In the genomic region with DNA sequence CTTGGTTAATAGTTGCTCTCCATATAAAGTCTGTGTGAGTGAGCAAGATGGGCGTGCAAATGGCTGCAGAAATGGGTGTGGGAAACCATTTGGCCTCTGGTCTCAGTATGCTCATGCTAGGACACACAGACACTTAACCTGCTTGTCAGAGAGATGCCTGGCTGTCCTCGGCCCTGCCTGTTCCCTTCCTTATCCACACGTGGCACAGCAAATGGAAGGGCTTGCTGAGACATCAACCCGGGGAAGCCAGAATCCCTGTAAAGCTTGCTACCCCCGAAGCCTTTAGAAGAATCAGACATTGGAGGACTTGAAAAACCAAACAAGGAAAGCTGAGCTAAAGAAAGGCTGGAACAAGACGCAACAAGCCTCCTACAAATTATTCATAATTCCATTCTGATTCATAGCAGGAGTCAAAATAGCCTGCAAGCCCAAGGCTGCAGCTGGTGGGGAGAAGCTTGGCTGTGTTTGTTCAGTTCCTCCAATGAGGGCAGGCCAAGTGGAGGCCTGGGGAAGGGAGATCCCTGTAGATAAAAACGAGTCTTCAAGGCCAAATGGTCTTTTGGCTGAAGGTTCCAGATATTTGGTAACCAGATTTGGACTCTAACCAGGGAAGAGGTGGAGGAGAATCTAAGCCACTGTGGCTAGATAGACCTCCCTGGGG, we compare ENCODE assay signal across 10 mouse cellular contexts.
DNase-seq lines count a peak whose midpoint lies in the region; ATAC-seq lines count a peak whose summit lies in the region.
"Had no signal": no experiment of that assay in that cellular context is flagged by ENCODE, and none has a peak within 500 bp of the region (broad histone marks: within the 10 kb centered on the region; RNA-seq: fewer than 3 reads in every experiment).

No protein-coding gene starts in this region.

- no peaks in the 10 kb centered on the region for H3K9me3 ChIP-seq in embryonic facial prominence, embryonic 15.5 days (replicated peaks)
- no peaks in the 10 kb centered on the region for H3K9me3 ChIP-seq in limb, embryonic 15.5 days
- H3K9me3 ChIP-seq in midbrain, embryonic 11.5 days (ENCODE audit: control insufficient read depth, low read length): no peaks in the 10 kb centered on the region
- H3K9me3 ChIP-seq in forebrain, embryonic 15.5 days: no peaks in the 10 kb centered on the region
- H3K9me3 ChIP-seq: limb, embryonic 12.5 days; neural tube, embryonic 12.5 days had no signal

- WGBS in embryonic facial prominence, embryonic 15.5 days: 35% methylated on average over 7 of the region's 7 CpGs
- WGBS in limb, embryonic 15.5 days: 32% methylated on average over 7 of the region's 7 CpGs
- WGBS in midbrain, embryonic 11.5 days: 64% methylated on average over 7 of the region's 7 CpGs
- 67% methylated on average over 7 of the region's 7 CpGs for whole genome bisulfite sequencing in forebrain, embryonic 15.5 days

- H3K36me3 ChIP-seq in embryonic facial prominence, embryonic 15.5 days: no peaks in the 10 kb centered on the region
- no peaks in the 10 kb centered on the region for H3K36me3 ChIP-seq in limb, embryonic 15.5 days
- no peaks in the 10 kb centered on the region for H3K36me3 ChIP-seq in midbrain, embryonic 11.5 days (ENCODE audit: control insufficient read depth, insufficient read depth, low read length)
- no peaks in the 10 kb centered on the region for H3K36me3 ChIP-seq in forebrain, embryonic 15.5 days
- H3K36me3 ChIP-seq: limb, embryonic 12.5 days; neural tube, embryonic 12.5 days had no signal

- DNase-seq in frontal cortex, postnatal 25 days (ENCODE audit: low spot score in 2 of 2): no peak
- DNase-seq in 3134 (ENCODE audit: extremely low read depth, insufficient read length, low spot score): peak; percentile 36
- DNase-seq in midbrain, embryonic 11.5 days (ENCODE audit: low spot score, missing footprints): no peak

- H3K27me3 ChIP-seq in embryonic facial prominence, embryonic 15.5 days: no peaks in the 10 kb centered on the region
- H3K27me3 ChIP-seq in limb, embryonic 15.5 days: no peaks in the 10 kb centered on the region
- H3K27me3 ChIP-seq in midbrain, embryonic 11.5 days (ENCODE audit: control insufficient read depth, insufficient read depth, low read length): no peaks in the 10 kb centered on the region
- no peaks in the 10 kb centered on the region for H3K27me3 ChIP-seq in forebrain, embryonic 15.5 days
- H3K27me3 ChIP-seq: neural tube, embryonic 12.5 days had no signal

- peak overlapping the region; percentile 69 for H3K27ac ChIP-seq in embryonic facial prominence, embryonic 15.5 days (replicated peaks)
- peak overlapping the region; percentile 67 for H3K27ac ChIP-seq in limb, embryonic 15.5 days
- no peak overlapping the region for H3K27ac ChIP-seq in midbrain, embryonic 11.5 days (ENCODE audit: low read depth, low read length)
- H3K27ac ChIP-seq in forebrain, embryonic 15.5 days (replicated peaks): no peak overlapping the region
- H3K27ac ChIP-seq: limb, embryonic 12.5 days; neural tube, embryonic 12.5 days had no signal

- peaks cover 38% of the 10 kb centered on the region for H3K4me1 ChIP-seq in embryonic facial prominence, embryonic 15.5 days
- H3K4me1 ChIP-seq in limb, embryonic 15.5 days: peaks cover 31% of the 10 kb centered on the region
- H3K4me1 ChIP-seq in midbrain, embryonic 11.5 days (ENCODE audit: control insufficient read depth, insufficient read depth, low read length): no peaks in the 10 kb centered on the region; the same call in 1 of the 2 replicates
- H3K4me1 ChIP-seq in forebrain, embryonic 15.5 days: peaks cover 20% of the 10 kb centered on the region
- H3K4me1 ChIP-seq: neural tube, embryonic 12.5 days had no signal

- no peak overlapping the region for H3K4me2 ChIP-seq in embryonic facial prominence, embryonic 15.5 days (replicated peaks)
- H3K4me2 ChIP-seq in limb, embryonic 15.5 days: no peak overlapping the region
- no peak overlapping the region for H3K4me2 ChIP-seq in midbrain, embryonic 11.5 days
- no peak overlapping the region for H3K4me2 ChIP-seq in forebrain, embryonic 15.5 days (replicated peaks)
- H3K4me2 ChIP-seq: limb, embryonic 12.5 days; neural tube, embryonic 12.5 days had no signal

- H3K9ac ChIP-seq in embryonic facial prominence, embryonic 15.5 days: no peak overlapping the region
- H3K9ac ChIP-seq in limb, embryonic 15.5 days: no peak overlapping the region
- H3K9ac ChIP-seq in midbrain, embryonic 11.5 days (ENCODE audit: low read length): no peak overlapping the region
- no peak overlapping the region for H3K9ac ChIP-seq in forebrain, embryonic 15.5 days (replicated peaks)
- H3K9ac ChIP-seq: limb, embryonic 12.5 days; neural tube, embryonic 12.5 days had no signal

- no peak overlapping the region for H3K4me3 ChIP-seq in embryonic facial prominence, embryonic 15.5 days (replicated peaks)
- no peak overlapping the region for H3K4me3 ChIP-seq in limb, embryonic 15.5 days
- H3K4me3 ChIP-seq in midbrain, embryonic 11.5 days (ENCODE audit: low read depth, low read length): no peak overlapping the region
- H3K4me3 ChIP-seq in forebrain, embryonic 15.5 days: no peak overlapping the region
- H3K4me3 ChIP-seq: limb, embryonic 12.5 days; neural tube, embryonic 12.5 days had no signal

- ATAC-seq in frontal cortex, adult (ENCODE audit: low TSS enrichment): peak; percentile 86
- ATAC-seq in embryonic facial prominence, embryonic 15.5 days (ENCODE audit: insufficient number of reproducible peaks, low FRiP score, low TSS enrichment, low read depth): no peak
- ATAC-seq in limb, embryonic 15.5 days (ENCODE audit: insufficient number of reproducible peaks, low FRiP score, low TSS enrichment, low read depth): no peak
- ATAC-seq in activated CD4-positive, CD25-positive, alpha-beta regulatory T cell, adult 4 months: no peak
- ATAC-seq in midbrain, embryonic 11.5 days (ENCODE audit: low FRiP score): no peak
- no peak for ATAC-seq in forebrain, embryonic 15.5 days (replicated peaks)

Comparison
In these comparisons a context has a peak if more than half of its experiments do, and no peak if none do; other contexts are left out.
1. H3K27ac ChIP-seq: peak in embryonic facial prominence, embryonic 15.5 days (single experiment) and limb, embryonic 15.5 days (single experiment); none in midbrain, embryonic 11.5 days (single experiment) and forebrain, embryonic 15.5 days (single experiment).